Mouse (Mus musculus) yolk sac, embryonic 10.5 days (tissue): ENCODE results near the gene Mrps24.

Experiments used
- DNase-seq: peaks from one replicate; pipeline ENCODE4 v3.0.0-alpha.2; 2017; ENCODE audit warnings: low spot score

The Mrps24 gene

DNA sequence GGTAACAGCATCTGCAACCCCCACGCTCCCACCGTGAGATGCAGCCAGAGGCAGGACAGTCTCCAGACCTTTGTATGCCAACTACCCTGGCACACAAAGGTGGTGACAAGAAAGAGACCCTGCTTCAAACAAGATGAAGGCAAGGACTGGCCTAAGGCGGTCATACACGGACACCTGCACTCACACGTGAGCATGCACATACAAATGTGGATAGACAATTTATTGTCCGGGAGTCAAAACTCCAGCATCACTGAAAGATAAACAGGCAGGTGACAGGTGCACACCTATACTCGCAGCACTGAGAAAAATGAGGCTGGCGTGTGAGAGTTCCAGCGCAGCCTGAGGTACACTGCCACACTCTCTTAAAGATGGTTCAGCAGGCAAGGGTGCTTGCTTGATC lies 9.5 kb downstream of the Mrps24 start:
- DNase-seq, result no peak

DNA sequence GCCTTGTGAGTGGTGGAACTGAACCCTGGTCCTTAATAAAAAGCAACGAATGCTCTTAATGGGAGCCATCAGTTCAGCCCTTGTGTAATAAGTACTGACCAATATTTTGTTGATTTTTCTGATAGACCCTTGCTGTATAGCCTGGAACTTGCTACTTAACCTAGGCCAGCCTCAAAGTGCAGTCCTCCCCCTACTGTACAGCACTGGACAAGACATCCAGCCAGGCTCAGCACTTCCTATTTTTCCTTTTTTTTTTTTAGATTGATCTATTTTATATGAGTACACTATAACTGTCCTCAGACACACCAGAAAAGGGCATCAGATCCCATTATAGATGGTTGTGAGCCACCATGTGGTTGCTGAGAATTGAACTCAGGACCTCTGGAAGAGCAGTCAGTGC lies 12.1 kb downstream of the Mrps24 start:
- no peak for DNase-seq

DNA sequence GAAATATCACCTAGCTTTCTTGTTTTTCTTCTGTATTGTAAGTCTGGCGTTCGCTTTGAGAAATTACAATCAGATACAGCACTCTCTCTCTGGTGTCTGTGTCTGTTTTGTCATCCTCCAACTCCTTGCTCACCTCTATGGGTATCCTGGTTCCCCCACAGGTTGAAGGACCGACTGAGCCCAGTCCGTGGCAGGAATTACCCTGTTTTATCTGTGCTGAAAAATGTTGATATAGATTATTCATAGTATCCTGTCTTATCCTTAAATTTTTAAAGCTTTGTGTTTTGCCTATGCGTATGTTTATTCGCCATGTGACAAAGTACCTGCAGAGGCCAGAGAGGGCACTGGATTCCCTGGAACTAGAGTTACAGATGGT lies 12.5 kb downstream of the Mrps24 start:
- DNase-seq, result no peak

DNA sequence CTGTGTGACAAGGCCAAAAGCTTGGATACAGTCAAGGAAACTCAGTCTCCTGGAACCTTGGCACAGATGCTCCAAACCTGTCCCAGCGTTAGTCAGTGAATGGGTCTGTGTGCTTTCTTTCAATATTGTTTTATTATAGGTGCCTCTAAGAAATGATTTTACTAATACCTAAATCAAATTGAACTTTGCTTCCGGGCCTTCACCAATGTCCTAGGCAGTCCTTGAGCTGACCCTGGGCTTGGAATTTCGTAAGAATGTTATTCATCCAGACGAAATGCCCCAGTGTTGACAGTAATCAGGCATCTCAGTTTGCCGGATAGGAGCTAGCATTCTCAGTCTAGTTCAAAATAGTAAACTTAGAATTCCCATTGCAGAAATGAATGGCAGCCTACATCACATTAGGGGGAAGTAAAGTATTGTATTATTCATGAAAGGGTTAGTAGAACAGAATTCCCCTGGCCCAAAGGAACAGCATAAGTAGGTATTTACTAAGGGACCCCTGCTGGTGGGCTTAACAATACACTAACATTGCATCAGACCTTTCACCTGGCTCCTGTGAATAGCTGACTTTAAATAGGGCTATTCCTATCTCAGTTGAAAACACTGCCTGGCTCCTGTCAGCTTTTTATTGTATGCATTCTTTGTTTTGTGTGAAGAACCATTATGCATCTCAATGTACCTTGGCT lies 13.1 kb downstream of the Mrps24 start:
- DNase-seq, result no peak

- DNase-seq, result no peak
Measured at GRCm38 (mm10) chr11:5701821-5702220, 13.7 kb downstream of the Mrps24 start.

GRCm38 (mm10) chr11:5701300-5701699 lies 14.2 kb downstream of the Mrps24 start:
- DNase-seq, result no peak

DNA sequence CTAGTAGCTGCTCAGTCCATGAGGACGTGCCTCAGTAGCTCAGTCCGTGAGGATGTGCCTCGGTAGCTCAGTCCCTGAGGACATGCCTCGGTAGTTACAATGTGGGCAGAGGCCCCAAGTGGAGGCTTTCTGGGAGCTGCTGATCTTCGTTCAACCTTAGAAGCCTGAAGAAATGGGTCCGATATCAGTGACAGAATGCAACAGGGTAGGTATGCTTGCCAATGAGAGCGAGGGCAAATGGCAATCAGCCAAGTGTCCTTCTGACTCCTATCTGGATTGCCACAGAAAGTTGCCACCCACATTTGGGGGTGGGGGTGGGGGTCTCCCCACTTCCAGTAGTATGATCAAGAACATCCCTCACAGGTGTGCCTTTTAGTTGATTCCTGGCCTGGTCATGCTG lies 14.7 kb downstream of the Mrps24 start:
- DNase-seq, result no peak

DNA sequence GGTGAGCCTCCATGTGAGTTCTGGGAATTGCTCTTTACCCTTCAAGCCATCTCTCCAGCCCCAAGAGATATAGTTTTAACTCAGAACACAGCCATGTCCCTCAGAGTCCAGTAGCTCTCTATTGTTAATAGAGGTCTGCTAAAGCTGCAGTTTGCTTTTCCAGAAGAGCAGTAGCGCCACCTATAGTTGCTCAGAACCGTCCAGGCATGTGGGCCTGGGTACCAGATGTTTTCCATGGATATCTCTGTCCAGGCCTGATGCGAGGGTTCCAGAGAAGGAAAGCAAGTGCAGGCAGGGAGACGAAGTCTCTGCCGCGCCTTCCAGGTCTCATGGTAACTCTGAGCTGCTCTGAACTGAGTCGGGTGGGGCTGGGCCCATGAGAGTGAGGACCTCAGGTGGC lies 23.7 kb downstream of the Mrps24 start:
- no peak for DNase-seq

DNA sequence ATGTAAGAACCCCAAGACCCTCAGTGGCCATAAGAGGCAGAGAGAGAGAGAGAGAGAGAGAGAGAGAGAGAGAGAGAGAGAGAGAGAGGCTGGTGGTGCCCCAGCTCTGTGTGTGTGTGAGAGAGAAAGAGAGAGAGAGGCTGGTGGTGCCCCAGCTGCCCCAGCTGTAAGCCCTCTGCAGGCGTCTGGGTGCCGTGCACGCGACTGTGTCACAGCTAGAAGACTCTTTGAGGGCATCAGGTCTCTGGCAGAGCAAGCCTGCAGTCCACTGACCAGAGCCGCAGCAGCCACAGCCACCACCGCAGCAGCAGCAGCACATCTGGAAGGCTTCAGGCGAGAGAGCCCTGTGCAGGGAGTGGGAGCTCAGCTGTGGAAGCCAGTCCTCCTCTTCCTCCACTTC lies 31.2 kb downstream of the Mrps24 start:
- no peak for DNase-seq

DNA sequence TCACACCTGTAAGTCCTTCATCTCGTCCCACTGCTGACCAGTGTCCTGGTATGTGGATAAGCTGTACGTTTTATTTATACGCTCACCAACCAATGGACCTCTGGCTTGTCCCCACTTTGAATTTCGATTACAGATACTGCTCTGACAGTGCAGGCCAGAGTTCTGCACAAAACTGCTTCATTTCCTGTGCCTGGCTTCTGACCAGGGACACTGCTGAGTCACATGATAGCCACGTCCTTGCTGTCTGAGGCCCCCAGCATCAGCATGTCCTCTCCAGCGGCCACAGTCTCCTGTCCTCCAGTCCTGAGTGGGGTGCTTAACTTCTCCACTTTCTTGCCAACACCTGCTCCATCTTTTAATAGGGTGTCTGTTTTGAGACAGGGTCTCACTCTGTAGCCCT lies 32.9 kb downstream of the Mrps24 start:
- no peak for DNase-seq
